Mouse (Mus musculus) heart, embryonic 14.5 days (tissue): ENCODE results near the gene Epb41l2. TPM values are rescaled to one million over a fixed set of nuclear protein-coding genes. Genes with fewer than 3 reads are reported as not detected.

Source experiments
- ATAC-seq: fragments of 200-750 bp; cut with Nextera tagmentation; 2 replicates; pipeline ENCODE4 v1.8.0; 2017; ENCODE audit warnings: low read depth, moderate TSS enrichment; ENCODE audit not compliant: insufficient number of reproducible peaks, insufficient read depth, low FRiP score
- H3K27ac ChIP-seq, 2 experiments: fragments of 200-500 bp in 1 of 2; fragments of 300-500 bp in 1 of 2; sonication (generic) in 1 of 2; replicated peaks in 1 of 2; 2 replicates each; pipeline ENCODE4 v1.5.1; 2012 to 2014; ENCODE audit warnings: low read depth in 2 of 2, low read length in 2 of 2, control low read depth in 1 of 2, mild to moderate bottlenecking in 1 of 2, mixed read lengths in 1 of 2; ENCODE audit not compliant: control insufficient read depth in 1 of 2, insufficient read depth in 1 of 2
- H3K27me3 ChIP-seq: fragments of 300-500 bp; sonication (generic); 2 replicates; pipeline ENCODE4 v1.6.1; 2014; ENCODE audit warnings: mild to moderate bottlenecking, low read length, control low read depth; ENCODE audit not compliant: control insufficient read depth, insufficient read depth
- H3K36me3 ChIP-seq: fragments of 300-500 bp; sonication (generic); 2 replicates; pipeline ENCODE4 v1.6.1; 2014; ENCODE audit warnings: mild to moderate bottlenecking, control low read depth, low read length, mixed read lengths; ENCODE audit not compliant: control insufficient read depth, insufficient read depth
- H3K4me1 ChIP-seq, 2 experiments: fragments of 200-500 bp in 1 of 2; fragments of 300-500 bp in 1 of 2; sonication (generic) in 1 of 2; 2 replicates each; pipeline ENCODE4 v1.6.1; 2012 to 2014; ENCODE audit warnings: low read length in 2 of 2, control low read depth in 1 of 2, mixed read lengths in 1 of 2; ENCODE audit not compliant: control insufficient read depth in 2 of 2, insufficient read depth in 2 of 2
- H3K4me2 ChIP-seq: fragments of 300-500 bp; sonication (generic); 2 replicates; pipeline ENCODE4 v1.6.1; 2014; ENCODE audit warnings: mild to moderate bottlenecking, low read length
- H3K4me3 ChIP-seq, 2 experiments: fragments of 200-500 bp in 1 of 2; fragments of 300-500 bp in 1 of 2; sonication (generic) in 1 of 2; 2 replicates each; pipeline ENCODE4 v1.5.1; 2012 to 2014; ENCODE audit warnings: low read length in 2 of 2, mild to moderate bottlenecking in 2 of 2, control low read depth in 1 of 2, low read depth in 1 of 2, moderate library complexity in 1 of 2; ENCODE audit not compliant: control insufficient read depth in 1 of 2, insufficient read depth in 1 of 2
- H3K9ac ChIP-seq: fragments of 300-500 bp; sonication (generic); 2 replicates; pipeline ENCODE4 v1.6.1; 2014; ENCODE audit warnings: mild to moderate bottlenecking, low read length
- H3K9me3 ChIP-seq: fragments of 300-500 bp; sonication (generic); 2 replicates; pipeline ENCODE4 v1.6.1; 2016; ENCODE audit warnings: low read length, control low read depth; ENCODE audit not compliant: control insufficient read depth
- WGBS: fragments of 180-500 bp; shearing (Covaris S2); extraction: QIAGEN DNeasy Blood & Tissue Kit; methylation state at CpG from one replicate; pipeline ENCODE4 v1.1.7; 2014; 5-methylcytosine and 5-hydroxymethylcytosine counted together
- polyA plus RNA-seq: library from polyadenylated mRNA; unstranded; fragments of >200 nt; fragmentation: Nextera tagmentation; extraction: Ambion mirVana; gene quantifications from 2 replicates; pipeline ENCODE4 v1.2.1, GENCODE M21; 2014

Gene Epb41l2
- polyA plus RNA-seq, 1 experiment from 2014 or later, result 53.5 TPM

GRCm38 (mm10) chr10:25436703-25437401, 77.3 kb downstream of the Epb41l2 start:
- Histone ChIP-seq H3K9ac (no peak overlapping the region), H3K9me3 (no peaks in the 10 kb centered on the region), H3K4me2 (no peak overlapping the region), H3K4me1 (peaks cover 25 to 41% of the 10 kb centered on the region in 2 experiments), H3K36me3 (peaks cover 4% of the 10 kb centered on the region), H3K4me3 (no peak overlapping the region), H3K27me3 (no peaks in the 10 kb centered on the region), H3K27ac (no peak overlapping the region)
- WGBS, result 89% methylated on average over 6 of the region's 6 CpGs
- ATAC-seq, result no peak

- WGBS, result 89% methylated on average over 6 of the region's 6 CpGs
- ATAC-seq, result no peak
- H3K4me3 ChIP-seq, result no peak overlapping the region
Observed at GRCm38 (mm10) chr10:25437586-25438298, 78.1 kb downstream of the Epb41l2 start.

DNA sequence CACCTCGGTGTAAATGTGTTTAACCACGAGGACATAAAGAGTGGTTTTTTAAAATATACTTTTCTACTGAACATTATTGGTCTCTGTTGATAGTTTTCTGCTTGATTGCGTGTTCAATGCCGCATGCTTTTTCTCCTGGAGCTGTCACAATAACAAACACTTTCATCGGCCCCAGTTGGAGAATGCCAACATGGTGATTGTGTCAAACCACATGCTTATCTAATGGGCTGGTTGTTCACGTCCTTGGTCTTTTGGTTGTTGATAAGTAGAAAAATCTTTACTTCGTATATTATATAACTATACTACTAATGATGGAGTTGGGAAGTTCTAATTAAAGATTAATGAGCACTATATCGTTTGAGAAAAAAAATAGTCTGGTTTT, 78.7 kb downstream of the Epb41l2 start:
- H3K9ac ChIP-seq, result no peak overlapping the region
- 77% methylated on average over 8 of the region's 8 CpGs for WGBS
- ATAC-seq, result no peak
- H3K4me1 ChIP-seq, result peaks cover 13 to 27% of the 10 kb centered on the region in 2 experiments
- no peak overlapping the region for H3K27ac ChIP-seq
- H3K36me3 ChIP-seq, result peaks cover 7% of the 10 kb centered on the region
- H3K4me2 ChIP-seq, result no peak overlapping the region
- H3K27me3 ChIP-seq, result no peaks in the 10 kb centered on the region
- H3K4me3 ChIP-seq, result no peak overlapping the region
- no peaks in the 10 kb centered on the region for H3K9me3 ChIP-seq

More at GRCm38 (mm10) chr10:25437586-25438298, 78.1 kb downstream of the Epb41l2 start:
- no peak overlapping the region for H3K27ac ChIP-seq
- no peaks in the 10 kb centered on the region for H3K27me3 ChIP-seq
- peaks cover 17 to 32% of the 10 kb centered on the region in 2 experiments for H3K4me1 ChIP-seq
- no peaks in the 10 kb centered on the region for H3K9me3 ChIP-seq
- no peak overlapping the region for H3K9ac ChIP-seq
- peaks cover 7% of the 10 kb centered on the region for H3K36me3 ChIP-seq
- H3K4me2 ChIP-seq, result no peak overlapping the region

DNA sequence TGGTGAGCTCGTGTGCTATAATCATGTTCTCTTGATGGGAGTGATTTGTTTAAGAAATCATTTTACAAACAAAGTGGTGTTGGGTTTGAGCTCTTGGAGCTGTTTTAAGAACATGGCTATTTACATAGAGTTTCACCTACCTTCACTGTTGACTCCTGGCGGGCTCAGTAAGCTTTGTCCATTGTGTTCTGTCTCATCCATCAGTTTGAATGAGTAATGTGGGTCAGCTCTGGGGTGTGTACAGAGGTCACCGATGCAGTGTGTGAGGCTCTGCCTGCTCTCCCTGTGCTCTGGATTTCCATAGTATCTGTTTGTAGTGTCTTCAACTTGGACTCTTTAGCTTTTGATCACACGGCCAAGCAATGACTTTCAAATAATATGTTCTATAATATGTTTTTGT, 79.6 kb downstream of the Epb41l2 start:
- peaks cover 15% of the 10 kb centered on the region for H3K36me3 ChIP-seq
- H3K4me3 ChIP-seq, result no peak overlapping the region
- H3K27me3 ChIP-seq, result no peaks in the 10 kb centered on the region
- peaks cover 13 to 25% of the 10 kb centered on the region in 2 experiments for H3K4me1 ChIP-seq
- 80% methylated on average over 4 of the region's 4 CpGs for WGBS
- H3K27ac ChIP-seq, result no peak overlapping the region
- no peaks in the 10 kb centered on the region for H3K9me3 ChIP-seq
- H3K4me2 ChIP-seq, result no peak overlapping the region
- no peak overlapping the region for H3K9ac ChIP-seq
- ATAC-seq, result no peak

DNA sequence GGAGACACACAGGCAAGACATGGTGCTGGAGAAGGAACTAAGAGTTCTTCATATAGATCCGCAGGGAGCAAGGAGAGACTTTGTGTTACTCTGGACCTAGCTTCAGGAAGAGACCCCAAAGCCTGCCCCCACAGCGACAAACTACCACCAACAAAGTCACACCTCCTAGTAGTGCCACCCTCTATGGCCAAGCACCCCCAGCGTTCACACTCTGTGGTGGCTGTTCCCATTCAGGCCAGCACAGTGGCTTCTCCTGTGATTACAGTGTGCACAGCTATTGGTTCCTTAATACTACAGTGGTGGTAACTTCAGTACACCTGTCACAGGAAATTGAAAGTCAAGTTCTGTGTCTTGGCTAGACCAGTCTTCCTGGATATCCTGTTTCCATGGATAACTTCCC, 80.3 kb downstream of the Epb41l2 start:
- Histone ChIP-seq H3K36me3 (peaks cover 22% of the 10 kb centered on the region), H3K9ac (no peak overlapping the region), H3K27ac (0 out of 4 replicates have a peak overlapping the region, but pooled peaks of 1 of the 2 experiments have one; percentile 14), H3K27me3 (no peaks in the 10 kb centered on the region), H3K9me3 (no peaks in the 10 kb centered on the region), H3K4me2 (no peak overlapping the region), H3K4me1 (peaks cover 7 to 18% of the 10 kb centered on the region in 2 experiments), H3K4me3 (no peak overlapping the region)
- 94% methylated on average over 3 of the region's 3 CpGs for WGBS
- no peak for ATAC-seq

GRCm38 (mm10) chr10:25441405-25441804, 81.8 kb downstream of the Epb41l2 start:
- no peak for ATAC-seq
- H3K4me3 ChIP-seq, result no peak overlapping the region
- H3K27me3 ChIP-seq, result no peaks in the 10 kb centered on the region
- no peak overlapping the region for H3K4me2 ChIP-seq
- peaks cover 28% of the 10 kb centered on the region for H3K36me3 ChIP-seq
- H3K9me3 ChIP-seq, result no peaks in the 10 kb centered on the region
- no peak overlapping the region for H3K9ac ChIP-seq
- WGBS, result 73% methylated on average over 7 of the region's 7 CpGs
- H3K27ac ChIP-seq, result no peak overlapping the region
- peaks cover 4 to 14% of the 10 kb centered on the region in 2 experiments; a peak in 2 of 4 replicates for H3K4me1 ChIP-seq

DNA sequence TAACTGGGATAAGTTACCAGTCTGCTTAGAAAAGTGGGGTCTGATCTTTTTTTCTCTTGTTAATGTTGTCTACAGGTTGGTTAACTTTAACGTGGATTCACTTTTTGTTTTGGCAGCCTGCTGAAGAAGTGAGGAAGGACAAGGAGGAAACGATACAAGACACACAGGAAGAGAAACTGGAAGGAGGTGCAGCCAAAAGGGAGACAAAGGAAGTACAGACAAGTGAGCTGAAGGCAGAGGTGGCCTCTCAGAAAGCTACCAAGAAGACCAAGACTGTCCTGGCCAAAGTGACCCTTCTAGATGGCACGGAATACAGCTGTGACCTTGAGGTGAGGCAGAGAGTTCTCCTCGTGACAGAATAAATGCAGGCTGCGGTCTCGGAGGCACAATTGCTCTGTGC, 84.0 kb downstream of the Epb41l2 start:
- ATAC-seq, result no peak
- H3K27ac ChIP-seq, result no peak overlapping the region
- WGBS, result 72% methylated on average over 6 of the region's 6 CpGs

More for the DNA sequence above, 84.0 kb downstream of the Epb41l2 start:
- Histone ChIP-seq H3K9ac (no peak overlapping the region), H3K4me2 (no peak overlapping the region), H3K36me3 (peaks cover 28% of the 10 kb centered on the region), H3K4me3 (no peak overlapping the region), H3K27me3 (no peaks in the 10 kb centered on the region), H3K9me3 (no peaks in the 10 kb centered on the region), H3K4me1 (peaks cover 9 to 35% of the 10 kb centered on the region in 2 experiments)
